Mouse (Mus musculus) mouse trophoblast stem cell (cell line): Measurements from ENCODE around the gene Bcas1.

Experiments used
- in situ Hi-C, 2 experiments: fragments of 300-500 bp; cut with MseI, MboI; formaldehyde crosslinking; loops; 2 replicates in 1 of 2; 3 replicates in 1 of 2; pipeline ENCODE4 v1.15.1; 2025

Gene Bcas1

GRCm38 (mm10) chr2:170349784-170350183 is 77.9 kb downstream of the Bcas1 start:
- in situ Hi-C loops: loop anchor here (5.0 to 10.0 kb wide), 3 partner anchors 53 to 235 kb away; no protein-coding TSS in a partner anchor

GRCm38 (mm10) chr2:170349096-170349495 is 78.5 kb downstream of the Bcas1 start:
- in situ Hi-C loops: loop anchor here (10.0 kb wide), 2 partner anchors 224 to 234 kb away; no protein-coding TSS in a partner anchor

- in situ Hi-C loops: loop anchor here (10.0 kb wide), 2 partner anchors 222 to 232 kb away; no protein-coding TSS in a partner anchor
Measured at GRCm38 (mm10) chr2:170347131-170347765, 80.4 kb downstream of the Bcas1 start.

- in situ Hi-C loops: loop anchor here (10.0 kb wide), 2 partner anchors 221 to 231 kb away; no protein-coding TSS in a partner anchor
Measured at GRCm38 (mm10) chr2:170345410-170345793, 82.2 kb downstream of the Bcas1 start.

GRCm38 (mm10) chr2:170344502-170345409 is 82.9 kb downstream of the Bcas1 start:
- in situ Hi-C loops: loop anchor here (10.0 kb wide), 2 partner anchors 220 to 230 kb away; no protein-coding TSS in a partner anchor

- in situ Hi-C loops: loop anchor here (10.0 kb wide), 2 partner anchors 219 to 229 kb away; no protein-coding TSS in a partner anchor
Measured at GRCm38 (mm10) chr2:170343819-170344317, 83.8 kb downstream of the Bcas1 start.

- in situ Hi-C loops: loop anchor here (10.0 kb wide), 2 partner anchors 218 to 228 kb away; no protein-coding TSS in a partner anchor
Measured at GRCm38 (mm10) chr2:170343133-170343818, 84.4 kb downstream of the Bcas1 start.

- in situ Hi-C loops: loop anchor here (10.0 kb wide), 2 partner anchors 218 to 228 kb away; no protein-coding TSS in a partner anchor
Measured at GRCm38 (mm10) chr2:170342312-170342830, 85.3 kb downstream of the Bcas1 start.

GRCm38 (mm10) chr2:170341179-170341578 is 86.5 kb downstream of the Bcas1 start:
- in situ Hi-C loops: loop anchor here (10.0 kb wide), 2 partner anchors 216 to 226 kb away; no protein-coding TSS in a partner anchor

GRCm38 (mm10) chr2:170336266-170336760 is 91.3 kb downstream of the Bcas1 start:
- in situ Hi-C loops: no loop called here

- in situ Hi-C loops: no loop called here
Measured at GRCm38 (mm10) chr2:170335168-170335567, 92.5 kb downstream of the Bcas1 start.

GRCm38 (mm10) chr2:170331870-170332269 is 95.8 kb downstream of the Bcas1 start:
- in situ Hi-C loops: no loop called here

GRCm38 (mm10) chr2:170330466-170330865 is 97.2 kb downstream of the Bcas1 start:
- in situ Hi-C loops: no loop called here

- in situ Hi-C loops: no loop called here
Measured at GRCm38 (mm10) chr2:170329921-170330320, 97.7 kb downstream of the Bcas1 start.

- in situ Hi-C loops: no loop called here
Measured at GRCm38 (mm10) chr2:170323925-170324347, 103.7 kb downstream of the Bcas1 start.

GRCm38 (mm10) chr2:170322013-170322414 is 105.6 kb downstream of the Bcas1 start:
- in situ Hi-C loops: no loop called here

- in situ Hi-C loops: no loop called here
Measured at GRCm38 (mm10) chr2:170321579-170321978, 106.1 kb downstream of the Bcas1 start.

GRCm38 (mm10) chr2:170319533-170320463 is 107.8 kb downstream of the Bcas1 start:
- in situ Hi-C loops: no loop called here

- in situ Hi-C loops: no loop called here
Measured at GRCm38 (mm10) chr2:170318713-170319532, 108.7 kb downstream of the Bcas1 start.
